Mouse (Mus musculus) liver, postnatal 0 days (tissue): Measurements from ENCODE around the gene Nisch.

Source experiments
- CTCF ChIP-seq: sonication (generic); IDR thresholded peaks from 2 replicates; pipeline ENCODE4 v1.5.1; 2016; ENCODE audit warnings: antibody characterized with exemption, low read depth
- EP300 ChIP-seq: IDR thresholded peaks from 2 replicates; pipeline ENCODE4 v1.6.1; 2016; ENCODE audit warnings: antibody characterized with exemption, low read depth, mild to moderate bottlenecking

DNA sequence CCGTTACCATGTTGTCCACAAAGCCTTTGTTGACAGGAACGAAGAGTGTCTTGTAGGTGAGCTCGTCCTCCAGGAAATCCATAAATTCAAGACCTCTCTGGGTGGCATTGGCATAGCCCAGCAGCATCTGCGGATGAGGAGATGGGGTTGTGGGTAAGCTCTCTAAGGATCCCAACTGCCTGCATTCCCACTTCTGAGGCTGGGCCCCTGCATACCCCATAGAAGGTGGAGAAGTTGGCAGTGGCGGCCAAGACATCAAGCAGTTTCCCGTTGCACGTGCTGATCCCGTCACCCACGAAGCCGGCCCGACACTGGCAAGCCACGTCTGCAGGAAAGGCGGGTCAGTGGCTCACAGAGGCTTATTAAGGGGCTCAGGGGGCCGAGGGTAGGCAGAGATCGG, 76.6 kb downstream of the Nisch start:
- TF ChIP-seq CTCF: no peak
- no peak for TF ChIP-seq EP300
